9 mouse cellular contexts compared by ENCODE assay signal in the genomic region with DNA sequence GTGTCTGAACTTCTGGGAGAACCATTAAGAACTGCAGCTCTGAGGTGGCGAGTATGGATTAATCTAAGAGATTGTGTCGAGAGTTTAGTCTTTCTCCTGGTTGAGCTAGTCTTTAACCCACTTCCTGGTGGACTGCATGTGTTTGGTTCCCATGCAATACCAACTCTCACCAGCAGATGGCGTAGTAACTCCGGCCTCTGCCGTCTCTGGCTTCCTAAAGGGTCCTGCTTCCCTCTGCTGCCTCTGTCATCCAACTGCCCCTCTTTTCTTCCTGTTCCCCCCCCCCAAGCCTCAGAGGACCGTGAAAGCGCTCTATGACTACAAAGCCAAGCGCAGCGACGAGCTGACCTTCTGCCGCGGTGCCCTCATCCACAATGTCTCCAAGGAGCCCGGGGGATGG.
DNase-seq lines count a peak whose midpoint lies in the region; ATAC-seq lines count a peak whose summit lies in the region.
"Had no signal": no experiment of that assay in that cellular context is flagged by ENCODE, and none has a peak within 500 bp of the region (broad histone marks: within the 10 kb centered on the region; RNA-seq: fewer than 3 reads in every experiment).

No protein-coding gene starts in this region.

- WGBS in heart, embryonic 11.5 days (ENCODE audit: insufficient replicate concordance), result 72% methylated on average over 13 of the region's 13 CpGs
- 71% methylated on average over 13 of the region's 13 CpGs for WGBS in embryonic facial prominence, embryonic 11.5 days

- H3K36me3 ChIP-seq in heart, embryonic 11.5 days (ENCODE audit: control insufficient read depth, insufficient read depth, low read length), result 0 out of 2 replicates have a peak, but pooled peaks cover 2% of the 10 kb centered on the region
- no peaks in the 10 kb centered on the region for H3K36me3 ChIP-seq in embryonic facial prominence, embryonic 11.5 days (replicated peaks; ENCODE audit: control insufficient read depth, insufficient read depth, low read depth, low read length)
- H3K36me3 ChIP-seq: hindbrain, embryonic 15.5 days had no signal

- no peaks in the 10 kb centered on the region for H3K27me3 ChIP-seq in heart, embryonic 11.5 days (ENCODE audit: control insufficient read depth, insufficient read depth, low read length)
- H3K27me3 ChIP-seq in embryonic facial prominence, embryonic 11.5 days (ENCODE audit: control insufficient read depth, insufficient read depth, low read length), result no peaks in the 10 kb centered on the region
- H3K27me3 ChIP-seq: hindbrain, embryonic 15.5 days had no signal

- no peak for ATAC-seq in heart, embryonic 11.5 days (replicated peaks; ENCODE audit: insufficient number of reproducible peaks, low FRiP score, low TSS enrichment)
- ATAC-seq in embryonic facial prominence, embryonic 11.5 days (replicated peaks; ENCODE audit: insufficient number of reproducible peaks, low FRiP score, low TSS enrichment, low read depth), result no peak

- H3K4me3 ChIP-seq in heart, embryonic 11.5 days (ENCODE audit: low read depth, low read length), result no peak overlapping the region
- H3K4me3 ChIP-seq in embryonic facial prominence, embryonic 11.5 days (ENCODE audit: low read depth, low read length), result no peak overlapping the region
- H3K4me3 ChIP-seq: hindbrain, embryonic 15.5 days had no signal

- 0 out of 2 replicates have a peak, but pooled peaks cover 4% of the 10 kb centered on the region for H3K9me3 ChIP-seq in heart, embryonic 11.5 days (replicated peaks; ENCODE audit: control insufficient read depth, low read length)
- no peaks in the 10 kb centered on the region for H3K9me3 ChIP-seq in embryonic facial prominence, embryonic 11.5 days (replicated peaks; ENCODE audit: control insufficient read depth, low read length)
- H3K9me3 ChIP-seq: hindbrain, embryonic 15.5 days had no signal

- H3K4me1 ChIP-seq in heart, embryonic 11.5 days (ENCODE audit: control insufficient read depth, insufficient read depth, low read length), result no peaks in the 10 kb centered on the region
- H3K4me1 ChIP-seq in embryonic facial prominence, embryonic 11.5 days (ENCODE audit: control insufficient read depth, insufficient read depth, low read length), result no peaks in the 10 kb centered on the region
- H3K4me1 ChIP-seq: hindbrain, embryonic 15.5 days had no signal

- H3K9ac ChIP-seq in heart, embryonic 11.5 days (ENCODE audit: low read depth, low read length), result no peak overlapping the region
- H3K9ac ChIP-seq in embryonic facial prominence, embryonic 11.5 days (replicated peaks; ENCODE audit: low read length), result no peak overlapping the region
- H3K9ac ChIP-seq: hindbrain, embryonic 15.5 days had no signal

- no peak overlapping the region for H3K4me2 ChIP-seq in heart, embryonic 11.5 days
- no peak overlapping the region for H3K4me2 ChIP-seq in embryonic facial prominence, embryonic 11.5 days (ENCODE audit: low read depth, low read length)
- H3K4me2 ChIP-seq: hindbrain, embryonic 15.5 days had no signal

- peak; percentile 11 for DNase-seq in heart, postnatal 4 days
- peak; percentile 15 for DNase-seq in right cerebral cortex, postnatal 14 days
- DNase-seq in right cerebral cortex, postnatal 36 days (ENCODE audit: low spot score in 2 of 2), result no peak
- peak; percentile 33 for DNase-seq in embryonic facial prominence, embryonic 11.5 days (ENCODE audit: low spot score)
- peak; percentile 14 for DNase-seq in thymus, postnatal 14 days
- no peak for DNase-seq in urinary bladder, postnatal 25 days (ENCODE audit: low spot score)
- DNase-seq in adrenal gland, postnatal 36 days, result no peak

- no peak overlapping the region for H3K27ac ChIP-seq in heart, embryonic 11.5 days (ENCODE audit: low read depth, low read length)
- H3K27ac ChIP-seq in embryonic facial prominence, embryonic 11.5 days (replicated peaks; ENCODE audit: low read depth, low read length), result no peak overlapping the region
- H3K27ac ChIP-seq: hindbrain, embryonic 15.5 days had no signal

Comparison
In these comparisons a context has a peak if more than half of its experiments do, and no peak if none do; other contexts are left out.
1. DNase-seq: peak in heart, postnatal 4 days (single experiment), right cerebral cortex, postnatal 14 days (single experiment), embryonic facial prominence, embryonic 11.5 days (single experiment) and thymus, postnatal 14 days (single experiment); none in right cerebral cortex, postnatal 36 days (0 of 2), urinary bladder, postnatal 25 days (single experiment) and adrenal gland, postnatal 36 days (0 of 2).